Comparison of ENCODE assay signal across 12 mouse cellular contexts in genomic region chr8:104127160-104127883, GRCm38 (mm10). TPM values are rescaled to one million over a fixed set of nuclear protein-coding genes. Genes with fewer than 3 reads are reported as not detected.
DNase-seq lines count a peak whose midpoint lies in the region; ATAC-seq lines count a peak whose summit lies in the region.
"Had no signal": no experiment of that assay in that cellular context is flagged by ENCODE, and none has a peak within 500 bp of the region (broad histone marks: within the 10 kb centered on the region; RNA-seq: fewer than 3 reads in every experiment).

No protein-coding gene starts in this region.

- no peak overlapping the region for H3K27ac ChIP-seq in forebrain, embryonic 13.5 days
- no peak overlapping the region for H3K27ac ChIP-seq in forebrain, embryonic 12.5 days
- no peak overlapping the region for H3K27ac ChIP-seq in midbrain, embryonic 11.5 days (ENCODE audit: low read depth, low read length)
- no peak overlapping the region for H3K27ac ChIP-seq in midbrain, embryonic 16.5 days (ENCODE audit: low read length)
- H3K27ac ChIP-seq in midbrain, embryonic 10.5 days (replicated peaks) = no peak overlapping the region
- H3K27ac ChIP-seq: embryonic facial prominence, embryonic 13.5 days had no signal

- no peak overlapping the region for H3K4me2 ChIP-seq in forebrain, embryonic 13.5 days
- no peak overlapping the region for H3K4me2 ChIP-seq in forebrain, embryonic 12.5 days
- H3K4me2 ChIP-seq in midbrain, embryonic 11.5 days = no peak overlapping the region
- H3K4me2 ChIP-seq in midbrain, embryonic 16.5 days (ENCODE audit: low read length) = no peak overlapping the region
- H3K4me2 ChIP-seq: embryonic facial prominence, embryonic 13.5 days had no signal

- no peaks in the 10 kb centered on the region for H3K4me1 ChIP-seq in forebrain, embryonic 13.5 days
- H3K4me1 ChIP-seq in forebrain, embryonic 12.5 days = no peaks in the 10 kb centered on the region
- H3K4me1 ChIP-seq in midbrain, embryonic 11.5 days (ENCODE audit: control insufficient read depth, insufficient read depth, low read length) = no peaks in the 10 kb centered on the region
- no peaks in the 10 kb centered on the region for H3K4me1 ChIP-seq in midbrain, embryonic 16.5 days (ENCODE audit: control insufficient read depth, insufficient read depth, low read length)
- no peaks in the 10 kb centered on the region for H3K4me1 ChIP-seq in midbrain, embryonic 10.5 days
- H3K4me1 ChIP-seq: embryonic facial prominence, embryonic 13.5 days had no signal

- no peak overlapping the region for H3K4me3 ChIP-seq in forebrain, embryonic 13.5 days
- no peak overlapping the region for H3K4me3 ChIP-seq in forebrain, embryonic 12.5 days (replicated peaks)
- no peak overlapping the region for H3K4me3 ChIP-seq in midbrain, embryonic 11.5 days (ENCODE audit: low read depth, low read length)
- H3K4me3 ChIP-seq in midbrain, embryonic 16.5 days (ENCODE audit: low read depth, low read length) = no peak overlapping the region
- H3K4me3 ChIP-seq in midbrain, embryonic 10.5 days = no peak overlapping the region
- H3K4me3 ChIP-seq: embryonic facial prominence, embryonic 13.5 days had no signal

- DNase-seq in midbrain, embryonic 11.5 days (ENCODE audit: low spot score, missing footprints) = peak; percentile 47
- peak; percentile 65 to 95 for DNase-seq in left cerebral cortex, postnatal 25 days (ENCODE audit: low spot score in 2 of 2)
- DNase-seq in spleen, postnatal 36 days (ENCODE audit: low spot score in 2 of 2) = peak; percentile 80
- no peak for DNase-seq in midbrain, embryonic 10.5 days (ENCODE audit: low spot score)
- DNase-seq: kidney, postnatal 4 days had no signal

- WGBS in forebrain, embryonic 13.5 days = 68% methylated on average over 4 of the region's 4 CpGs
- 77% methylated on average over 4 of the region's 4 CpGs for WGBS in forebrain, embryonic 12.5 days
- WGBS in midbrain, embryonic 11.5 days = 71% methylated on average over 4 of the region's 4 CpGs
- 69% methylated on average over 4 of the region's 4 CpGs for WGBS in midbrain, embryonic 16.5 days
- 84% methylated on average over 4 of the region's 4 CpGs for WGBS in midbrain, embryonic 10.5 days

- ATAC-seq in forebrain, embryonic 13.5 days = peak; percentile 82; the same call in 1 of the 2 replicates
- no peak for ATAC-seq in forebrain, embryonic 12.5 days (ENCODE audit: low FRiP score)
- no peak for ATAC-seq in midbrain, embryonic 11.5 days (ENCODE audit: low FRiP score)
- no peak for ATAC-seq in midbrain, embryonic 16.5 days
- ATAC-seq in megakaryocyte progenitor cell, adult 5-6 weeks (replicated peaks; ENCODE audit: poor library complexity) = no peak
- ATAC-seq: Patski had no signal

- no peaks in the 10 kb centered on the region for H3K27me3 ChIP-seq in forebrain, embryonic 13.5 days
- no peaks in the 10 kb centered on the region for H3K27me3 ChIP-seq in forebrain, embryonic 12.5 days
- no peaks in the 10 kb centered on the region for H3K27me3 ChIP-seq in midbrain, embryonic 11.5 days (ENCODE audit: control insufficient read depth, insufficient read depth, low read length)
- no peaks in the 10 kb centered on the region for H3K27me3 ChIP-seq in midbrain, embryonic 16.5 days (ENCODE audit: control insufficient read depth, insufficient read depth, low read depth, low read length)
- no peaks in the 10 kb centered on the region for H3K27me3 ChIP-seq in midbrain, embryonic 10.5 days (ENCODE audit: low read depth, poor library complexity, severe bottlenecking)
- H3K27me3 ChIP-seq: embryonic facial prominence, embryonic 13.5 days; Patski had no signal

- intact Hi-C loops in left cerebral cortex, postnatal 25 days (cut with DNase I) = no loop called here

- H3K9me3 ChIP-seq in forebrain, embryonic 13.5 days (replicated peaks) = no peaks in the 10 kb centered on the region
- no peaks in the 10 kb centered on the region for H3K9me3 ChIP-seq in forebrain, embryonic 12.5 days
- H3K9me3 ChIP-seq in midbrain, embryonic 11.5 days (ENCODE audit: control insufficient read depth, low read length) = no peaks in the 10 kb centered on the region
- no peaks in the 10 kb centered on the region for H3K9me3 ChIP-seq in midbrain, embryonic 16.5 days (replicated peaks; ENCODE audit: control insufficient read depth, low read length, poor library complexity, severe bottlenecking)
- no peaks in the 10 kb centered on the region for H3K9me3 ChIP-seq in midbrain, embryonic 10.5 days (replicated peaks)
- H3K9me3 ChIP-seq: embryonic facial prominence, embryonic 13.5 days had no signal

- H3K36me3 ChIP-seq in forebrain, embryonic 13.5 days (ENCODE audit: poor library complexity, severe bottlenecking) = no peaks in the 10 kb centered on the region
- H3K36me3 ChIP-seq in forebrain, embryonic 12.5 days (replicated peaks) = no peaks in the 10 kb centered on the region
- H3K36me3 ChIP-seq in midbrain, embryonic 11.5 days (ENCODE audit: control insufficient read depth, insufficient read depth, low read length) = no peaks in the 10 kb centered on the region
- H3K36me3 ChIP-seq in midbrain, embryonic 16.5 days (ENCODE audit: control insufficient read depth, insufficient read depth, low read length) = no peaks in the 10 kb centered on the region
- no peaks in the 10 kb centered on the region for H3K36me3 ChIP-seq in midbrain, embryonic 10.5 days
- H3K36me3 ChIP-seq: embryonic facial prominence, embryonic 13.5 days had no signal

- H3K9ac ChIP-seq in forebrain, embryonic 13.5 days = no peak overlapping the region
- no peak overlapping the region for H3K9ac ChIP-seq in forebrain, embryonic 12.5 days
- no peak overlapping the region for H3K9ac ChIP-seq in midbrain, embryonic 11.5 days (ENCODE audit: low read length)
- no peak overlapping the region for H3K9ac ChIP-seq in midbrain, embryonic 16.5 days (ENCODE audit: low read depth, low read length)
- H3K9ac ChIP-seq: embryonic facial prominence, embryonic 13.5 days had no signal

RNA-seq across cellular contexts. Expression of gene Cdh5, which starts 25.9 kb away (rescaled TPM):
- 8.9 and 9.1 TPM in 2 replicates for polyA plus RNA-seq in forebrain, embryonic 13.5 days (2015; fragmentation: Nextera tagmentation; extraction: Ambion mirVana)
- 10.0 and 10.9 TPM in 2 replicates for polyA plus RNA-seq in forebrain, embryonic 12.5 days (2016; fragmentation: Nextera tagmentation; extraction: Ambion mirVana)
- polyA plus RNA-seq in midbrain, embryonic 11.5 days (2014; fragmentation: Nextera tagmentation; extraction: Ambion mirVana) = 18.0 and 19.0 TPM in 2 replicates
- 9.5 and 11.4 TPM in 2 replicates for polyA plus RNA-seq in midbrain, embryonic 16.5 days (2015; fragmentation: Nextera tagmentation; extraction: Ambion mirVana)
- 10 to 100 TPM; 10.4 to 14.9 TPM for total RNA-seq in left cerebral cortex, postnatal 25 days (2021)
- 12.2 and 13.9 TPM in 2 replicates for polyA plus RNA-seq in midbrain, embryonic 10.5 days (2016; fragmentation: Nextera tagmentation; extraction: Ambion mirVana)
- total RNA-seq in megakaryocyte progenitor cell, adult 5-6 weeks (2015) = not detected in 2 replicates
- total RNA-seq in megakaryocyte progenitor cell, adult 5-6 weeks (2017) = 0.07 TPM in 1 of 2 replicates, not detected in the other
- total RNA-seq: hematopoietic stem cell, adult 5-6 weeks had no signal
- polyA plus RNA-seq: Patski had no signal

RNA-seq across cellular contexts. Expression of gene Bean1, which starts 42.9 kb away (rescaled TPM):
- 0.75 and 0.87 TPM in 2 replicates for polyA plus RNA-seq in forebrain, embryonic 13.5 days (2015; fragmentation: Nextera tagmentation; extraction: Ambion mirVana)
- polyA plus RNA-seq in forebrain, embryonic 12.5 days (2016; fragmentation: Nextera tagmentation; extraction: Ambion mirVana) = 0.31 and 0.82 TPM in 2 replicates
- polyA plus RNA-seq in midbrain, embryonic 11.5 days (2014; fragmentation: Nextera tagmentation; extraction: Ambion mirVana) = 0.63 and 0.66 TPM in 2 replicates
- polyA plus RNA-seq in midbrain, embryonic 16.5 days (2015; fragmentation: Nextera tagmentation; extraction: Ambion mirVana) = 5.6 and 7.6 TPM in 2 replicates
- 10 to 100 TPM in 1 of 2 experiments, 1 to 10 TPM in 1; 9.5 to 11.2 TPM for total RNA-seq in left cerebral cortex, postnatal 25 days (2021)
- 0.20 and 0.56 TPM in 2 replicates for polyA plus RNA-seq in midbrain, embryonic 10.5 days (2016; fragmentation: Nextera tagmentation; extraction: Ambion mirVana)
- not detected in 2 replicates for total RNA-seq in megakaryocyte progenitor cell, adult 5-6 weeks (2015)
- not detected in 2 replicates for total RNA-seq in megakaryocyte progenitor cell, adult 5-6 weeks (2017)
- total RNA-seq: hematopoietic stem cell, adult 5-6 weeks had no signal
- polyA plus RNA-seq: Patski had no signal
